Mouse (Mus musculus): Measurements from ENCODE around the gene Aen.

Gene Aen

GRCm38 (mm10) chr7:78938957-78939602, 43.4 kb downstream of the Aen start:
- no peak for DNase-seq (ENCODE audit: low spot score in 2 of 2)

- DNase-seq (ENCODE audit: low spot score in 2 of 2), result no peak
Observed at GRCm38 (mm10) chr7:78940971-78941370, 45.3 kb downstream of the Aen start.

DNA sequence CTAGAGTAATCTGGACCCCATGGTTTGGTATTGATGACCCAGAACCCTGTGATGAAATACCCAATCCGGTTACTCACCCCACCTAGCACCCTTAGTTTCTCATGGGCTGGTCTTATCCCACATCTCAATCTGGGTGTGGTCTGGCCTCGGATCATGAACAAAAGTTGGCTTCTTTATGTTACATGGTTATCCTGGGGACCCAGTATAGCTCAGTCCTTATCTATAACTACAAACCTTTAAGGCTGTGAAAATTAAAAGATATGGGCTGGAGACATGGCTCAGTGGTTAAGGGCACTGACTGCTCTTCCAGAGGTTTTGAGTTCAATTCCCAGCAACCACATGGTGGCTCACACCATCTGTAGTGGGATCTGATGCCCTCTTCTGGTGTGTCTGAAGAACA, 46.9 kb downstream of the Aen start:
- no peak for DNase-seq (ENCODE audit: low spot score in 2 of 2)

- no peak for DNase-seq (ENCODE audit: low spot score in 2 of 2)
Observed at GRCm38 (mm10) chr7:78953886-78954572, 58.4 kb downstream of the Aen start.

DNA sequence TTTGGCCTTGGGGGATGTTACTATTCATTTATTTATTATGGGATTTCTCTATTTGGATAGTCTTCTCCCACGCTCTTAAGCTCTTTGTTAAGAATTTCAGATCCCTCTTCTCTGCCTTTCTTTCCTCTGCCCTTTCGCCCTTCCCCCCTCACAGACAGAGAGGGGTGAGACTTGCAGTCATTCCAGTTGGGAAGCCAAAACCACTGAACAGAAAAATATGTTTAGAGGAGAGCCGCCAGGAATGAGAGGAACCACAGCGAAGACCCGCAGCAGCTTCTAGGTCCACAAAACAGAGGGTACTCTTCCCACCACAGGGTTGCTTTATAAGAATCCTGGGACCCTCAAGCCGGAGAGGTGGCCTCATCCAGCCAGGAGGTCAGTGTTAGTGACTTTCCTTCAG, 59.0 kb downstream of the Aen start:
- no peak for DNase-seq (ENCODE audit: low spot score in 2 of 2)

DNA sequence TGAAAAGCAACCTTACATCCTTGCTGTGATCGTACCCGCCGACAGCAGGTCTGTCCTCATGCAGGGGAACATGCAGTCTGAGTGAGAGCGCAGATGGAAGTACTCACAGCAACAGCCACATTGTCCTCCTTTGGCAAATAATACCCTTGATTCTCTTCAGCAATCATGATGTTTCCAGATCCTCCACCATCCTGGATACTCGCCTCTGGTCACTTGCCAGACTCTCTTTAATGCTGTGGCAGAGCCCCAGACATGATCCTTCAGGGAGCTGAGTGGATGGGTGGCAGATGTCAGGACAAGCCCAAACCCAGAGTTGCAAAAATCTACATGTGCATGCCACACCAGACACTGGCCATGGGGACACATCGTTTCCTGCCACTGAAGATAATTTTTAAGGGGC, 59.4 kb downstream of the Aen start:
- DNase-seq (ENCODE audit: low spot score in 2 of 2), result no peak

DNA sequence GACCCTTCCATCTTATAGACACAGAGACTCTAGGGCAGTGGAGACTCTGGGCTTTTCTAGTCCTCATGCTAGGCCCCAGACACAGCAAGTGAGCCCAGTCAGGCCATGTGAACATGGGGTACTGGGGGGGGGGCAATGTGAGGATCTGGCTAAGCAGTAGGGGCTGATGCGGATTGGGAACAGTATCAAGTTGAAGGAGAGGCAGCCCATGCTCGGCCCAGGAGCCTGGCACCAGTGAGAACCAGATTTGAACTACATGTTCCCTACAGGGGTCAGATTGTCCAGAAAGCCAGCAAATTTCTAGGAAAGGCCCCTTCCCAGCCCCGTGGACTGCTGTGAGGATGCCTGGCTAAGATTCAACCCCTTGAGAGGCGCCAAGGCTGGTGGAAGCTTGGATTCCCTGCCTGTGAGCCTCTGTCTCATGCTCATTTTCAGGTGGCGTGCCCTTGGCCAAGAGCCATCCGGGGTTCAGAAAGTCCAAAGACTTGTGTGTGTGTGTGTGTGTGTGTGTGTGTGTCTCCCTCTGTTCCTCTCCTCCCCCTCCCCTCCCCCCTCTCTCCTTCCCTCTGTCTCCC, 62.9 kb downstream of the Aen start:
- no peak for DNase-seq (ENCODE audit: low spot score in 2 of 2)

Measured in heart, adult 9 months (tissue).